Mouse (Mus musculus) forebrain, embryonic 14.5 days (tissue): ENCODE results near the gene Psmb9. TPM values are rescaled to one million over a fixed set of nuclear protein-coding genes. Genes with fewer than 3 reads are reported as not detected.
"Not testable (repeated sequence)": the region's sequence is repeated elsewhere in the genome, so short reads cannot be mapped to it uniquely, and the experiment has no call there.

Experiments
- ATAC-seq: fragments of 200-750 bp; cut with Nextera tagmentation; 2 replicates; pipeline ENCODE4 v1.8.0; 2017; ENCODE audit warnings: mild to moderate bottlenecking, moderate library complexity
- DNase-seq: peaks from one replicate; pipeline ENCODE4 v3.0.0-alpha.2; 2015; ENCODE audit warnings: low spot score
- H3K27ac ChIP-seq: fragments of 300-500 bp; sonication (generic); 2 replicates; pipeline ENCODE4 v1.5.1; 2014; ENCODE audit warnings: low read depth, mild to moderate bottlenecking, control low read depth, low read length, moderate library complexity
- H3K27me3 ChIP-seq: fragments of 300-500 bp; sonication (generic); replicated peaks from 2 replicates; pipeline ENCODE4 v1.6.1; 2014; ENCODE audit warnings: low read length, control low read depth, mixed read lengths; ENCODE audit not compliant: control insufficient read depth, insufficient read depth
- H3K36me3 ChIP-seq: fragments of 300-500 bp; sonication (generic); 2 replicates; pipeline ENCODE4 v1.6.1; 2014; ENCODE audit warnings: low read length, control low read depth; ENCODE audit not compliant: control insufficient read depth, insufficient read depth
- H3K4me1 ChIP-seq: fragments of 300-500 bp; sonication (generic); 2 replicates; pipeline ENCODE4 v1.6.1; 2014; ENCODE audit warnings: antibody characterized with exemption, low read length, control low read depth; ENCODE audit not compliant: control insufficient read depth, insufficient read depth
- H3K4me2 ChIP-seq: fragments of 300-500 bp; sonication (generic); 2 replicates; pipeline ENCODE4 v1.6.1; 2014; ENCODE audit warnings: mild to moderate bottlenecking, control low read depth, low read length
- H3K4me3 ChIP-seq: fragments of 300-500 bp; sonication (generic); 2 replicates; pipeline ENCODE4 v1.5.1; 2014; ENCODE audit warnings: low read depth, low read length, control low read depth
- H3K9ac ChIP-seq: fragments of 300-500 bp; sonication (generic); 2 replicates; pipeline ENCODE4 v1.6.1; 2014; ENCODE audit warnings: mild to moderate bottlenecking, low read length, control low read depth, moderate library complexity
- H3K9me3 ChIP-seq: fragments of 300-500 bp; sonication (generic); replicated peaks from 2 replicates; pipeline ENCODE4 v1.6.1; 2016; ENCODE audit warnings: low read length, control low read depth, mixed read lengths; ENCODE audit not compliant: control insufficient read depth
- WGBS: fragments of 180-500 bp; shearing (Covaris S2); extraction: QIAGEN DNeasy Blood & Tissue Kit; methylation state at CpG from one replicate; pipeline ENCODE4 v1.1.7; 2014; 5-methylcytosine and 5-hydroxymethylcytosine counted together
- polyA plus RNA-seq: library from polyadenylated mRNA; unstranded; fragments of >200 nt; fragmentation: Nextera tagmentation; extraction: Ambion mirVana; gene quantifications from 2 replicates; pipeline ENCODE4 v1.2.1, GENCODE M21; 2014

The Psmb9 gene
- polyA plus RNA-seq, 1 experiment from 2014 or later = 0.58 TPM

- not testable (repeated sequence) for H3K4me3 ChIP-seq, H3K9ac ChIP-seq, ATAC-seq, H3K4me2 ChIP-seq, H3K9me3 ChIP-seq, H3K27me3 ChIP-seq, H3K27ac ChIP-seq, DNase-seq, H3K36me3 ChIP-seq, H3K4me1 ChIP-seq
- 100% methylated on average over 3 of the region's 7 CpGs for WGBS
These were observed 32.2 kb upstream of the Psmb9 start for GRCm38 (mm10) chr17:34219801-34220200.

GRCm38 (mm10) chr17:34219096-34219495 is 31.5 kb upstream of the Psmb9 start:
- WGBS = 90% methylated on average over 8 of the region's 11 CpGs
- not testable (repeated sequence) for ATAC-seq, H3K36me3 ChIP-seq, H3K27ac ChIP-seq, H3K9me3 ChIP-seq, DNase-seq, H3K27me3 ChIP-seq, H3K4me2 ChIP-seq, H3K4me1 ChIP-seq, H3K9ac ChIP-seq, H3K4me3 ChIP-seq

GRCm38 (mm10) chr17:34218675-34219074 is 31.1 kb upstream of the Psmb9 start:
- no peaks in the 10 kb centered on the region for H3K4me1 ChIP-seq
- no peak overlapping the region for H3K4me3 ChIP-seq
- no peaks in the 10 kb centered on the region for H3K36me3 ChIP-seq
- DNase-seq (no peak), ATAC-seq (no peak)
- peaks cover 8% of the 10 kb centered on the region for H3K27me3 ChIP-seq
- H3K9me3 ChIP-seq = no peaks in the 10 kb centered on the region
- H3K4me2 ChIP-seq = no peak overlapping the region
- H3K27ac ChIP-seq = no peak overlapping the region
- H3K9ac ChIP-seq = no peak overlapping the region
- WGBS = 57% methylated on average over 11 of the region's 11 CpGs

- no peak for DNase-seq
- Histone ChIP-seq H3K36me3 (no peaks in the 10 kb centered on the region), H3K9me3 (no peaks in the 10 kb centered on the region), H3K27me3 (peaks cover 14% of the 10 kb centered on the region), H3K9ac (no peak overlapping the region), H3K4me1 (no peaks in the 10 kb centered on the region), H3K4me3 (no peak overlapping the region), H3K4me2 (no peak overlapping the region), H3K27ac (no peak overlapping the region)
- 88% methylated on average over 5 of the region's 5 CpGs for WGBS
- no peak for ATAC-seq
These were observed 30.4 kb upstream of the Psmb9 start for GRCm38 (mm10) chr17:34217986-34218385.

- H3K4me3 ChIP-seq = no peak overlapping the region
- no peaks in the 10 kb centered on the region for H3K4me1 ChIP-seq
- ATAC-seq (no peak), DNase-seq (no peak)
- H3K27ac ChIP-seq = no peak overlapping the region
- H3K27me3 ChIP-seq = peaks cover 19% of the 10 kb centered on the region
- H3K4me2 ChIP-seq = no peak overlapping the region
- no peaks in the 10 kb centered on the region for H3K9me3 ChIP-seq
- WGBS = 86% methylated on average over 8 of the region's 8 CpGs
- H3K9ac ChIP-seq = no peak overlapping the region
- H3K36me3 ChIP-seq = no peaks in the 10 kb centered on the region
These were observed 29.8 kb upstream of the Psmb9 start for GRCm38 (mm10) chr17:34217216-34217928.

- no peak overlapping the region for H3K9ac ChIP-seq
- no peaks in the 10 kb centered on the region for H3K9me3 ChIP-seq
- DNase-seq (no peak), ATAC-seq (no peak)
- no peak overlapping the region for H3K4me3 ChIP-seq
- H3K27me3 ChIP-seq = peaks cover 29% of the 10 kb centered on the region
- no peak overlapping the region for H3K27ac ChIP-seq
- H3K36me3 ChIP-seq = no peaks in the 10 kb centered on the region
- WGBS = 86% methylated on average over 12 of the region's 12 CpGs
- no peak overlapping the region for H3K4me2 ChIP-seq
- no peaks in the 10 kb centered on the region for H3K4me1 ChIP-seq
These were observed 27.6 kb upstream of the Psmb9 start for GRCm38 (mm10) chr17:34215176-34215575.

- WGBS = 37% methylated on average over 21 of the region's 21 CpGs
- H3K27ac ChIP-seq = no peak overlapping the region
- ATAC-seq = no peak
- no peak for DNase-seq
- no peak overlapping the region for H3K9ac ChIP-seq
- H3K4me1 ChIP-seq = no peaks in the 10 kb centered on the region
- no peaks in the 10 kb centered on the region for H3K36me3 ChIP-seq
- H3K9me3 ChIP-seq = no peaks in the 10 kb centered on the region
- peaks cover 29% of the 10 kb centered on the region for H3K27me3 ChIP-seq
- H3K4me2 ChIP-seq = no peak overlapping the region
- no peak overlapping the region for H3K4me3 ChIP-seq
These were observed 26.4 kb upstream of the Psmb9 start for GRCm38 (mm10) chr17:34213936-34214335.

GRCm38 (mm10) chr17:34211746-34212365 is 24.3 kb upstream of the Psmb9 start:
- Histone ChIP-seq H3K4me2 (no peak overlapping the region), H3K4me3 (no peak overlapping the region), H3K9ac (no peak overlapping the region), H3K4me1 (no peaks in the 10 kb centered on the region), H3K36me3 (no peaks in the 10 kb centered on the region), H3K27ac (no peak overlapping the region), H3K9me3 (no peaks in the 10 kb centered on the region), H3K27me3 (peaks cover 29% of the 10 kb centered on the region)
- DNase-seq = no peak
- 19% methylated on average over 22 of the region's 23 CpGs for WGBS
- ATAC-seq = no peak

- Histone ChIP-seq H3K9me3 (no peaks in the 10 kb centered on the region), H3K27me3 (peaks cover 36% of the 10 kb centered on the region), H3K4me2 (no peak overlapping the region), H3K27ac (no peak overlapping the region), H3K4me3 (no peak overlapping the region), H3K36me3 (no peaks in the 10 kb centered on the region), H3K9ac (no peak overlapping the region), H3K4me1 (no peaks in the 10 kb centered on the region)
- DNase-seq (no peak), ATAC-seq (no peak)
- 84% methylated on average over 3 of the region's 3 CpGs for WGBS
These were observed 23.0 kb upstream of the Psmb9 start for GRCm38 (mm10) chr17:34210599-34210998.
